Comparison of ENCODE assay signal across 27 mouse cellular contexts in the genomic region with DNA sequence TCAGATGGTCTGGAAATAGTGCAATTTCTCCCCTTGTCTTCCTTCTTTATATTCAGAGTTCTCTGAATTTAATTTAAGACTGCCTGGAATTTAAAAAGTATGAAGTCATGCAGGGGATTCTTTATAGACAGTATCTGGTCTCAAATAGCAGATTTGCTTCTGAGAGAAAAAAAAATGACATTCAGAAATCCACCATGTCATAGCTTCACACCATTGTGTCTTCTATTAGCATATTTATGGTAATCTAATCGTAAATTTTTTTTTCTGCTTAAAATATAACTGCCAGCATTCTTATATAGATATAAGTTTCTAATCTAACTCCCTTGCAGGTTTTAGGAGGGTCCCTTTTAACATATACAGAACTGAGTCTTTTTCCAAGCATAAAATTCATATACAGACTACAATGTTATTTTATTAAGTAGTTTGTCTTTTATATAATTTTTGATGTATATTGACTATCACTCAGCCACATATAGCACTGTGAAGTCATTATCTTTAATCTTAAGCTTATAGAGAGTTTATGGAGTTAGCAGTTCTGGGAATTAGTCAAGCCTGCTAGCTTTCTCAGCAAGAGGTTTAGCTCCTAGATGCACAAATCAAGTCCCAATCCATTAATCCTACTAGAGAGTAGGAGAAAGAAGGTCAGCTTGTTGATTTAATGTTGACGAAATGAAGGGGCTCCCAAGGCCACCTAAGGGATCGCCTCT. TPM values are rescaled to one million over a fixed set of nuclear protein-coding genes. Genes with fewer than 3 reads are reported as not detected.
A peak's percentile ranks its signal among the peaks of the same experiment; 100 is the strongest.
DNase-seq lines count a peak whose midpoint lies in the region; ATAC-seq and TF ChIP-seq lines count a peak whose summit lies in the region.
"Had no signal": no experiment of that assay in that cellular context is flagged by ENCODE, and none has a peak within 500 bp of the region (broad histone marks: within the 10 kb centered on the region; RNA-seq: fewer than 3 reads in every experiment).

No protein-coding gene starts in this region.

- no peaks in the 10 kb centered on the region for H3K27me3 ChIP-seq in neural tube, embryonic 11.5 days (ENCODE audit: control insufficient read depth, insufficient read depth, low read length)
- H3K27me3 ChIP-seq in midbrain, postnatal 0 days (ENCODE audit: insufficient read depth, low read length) = no peaks in the 10 kb centered on the region
- H3K27me3 ChIP-seq: megakaryocyte, embryonic 14.5 days had no signal

- no peak overlapping the region for H3K4me3 ChIP-seq in neural tube, embryonic 11.5 days (ENCODE audit: low read depth, low read length)
- no peak overlapping the region for H3K4me3 ChIP-seq in midbrain, postnatal 0 days (ENCODE audit: low read depth, low read length)
- H3K4me3 ChIP-seq: embryonic facial prominence, embryonic 10.5 days; megakaryocyte, embryonic 14.5 days; myocyte had no signal

- no peak overlapping the region for H3K4me2 ChIP-seq in neural tube, embryonic 11.5 days (ENCODE audit: low read depth)
- 0 out of 2 replicates have a peak overlapping the region, but pooled peaks have one; percentile 3 for H3K4me2 ChIP-seq in midbrain, postnatal 0 days (ENCODE audit: low read depth, low read length, poor library complexity, severe bottlenecking)
- H3K4me2 ChIP-seq: liver, embryonic 11.5 days had no signal

- no peak overlapping the region for H3K9ac ChIP-seq in neural tube, embryonic 11.5 days (ENCODE audit: low read length)
- H3K9ac ChIP-seq in midbrain, postnatal 0 days (replicated peaks; ENCODE audit: low read length, poor library complexity, severe bottlenecking) = no peak overlapping the region

- peak; percentile 54; the same call in 1 of the 2 replicates for ATAC-seq in neural tube, embryonic 11.5 days (ENCODE audit: insufficient read depth, low FRiP score, low TSS enrichment)
- no peak for ATAC-seq in midbrain, postnatal 0 days (ENCODE audit: low FRiP score)
- ATAC-seq: activated CD4-positive, CD25-positive, alpha-beta regulatory T cell, adult 4 months had no signal

- WGBS in neural tube, embryonic 11.5 days = 32% methylated on average over 3 of the region's 3 CpGs
- 14% methylated on average over 3 of the region's 3 CpGs for WGBS in midbrain, postnatal 0 days

- H3K4me1 ChIP-seq in neural tube, embryonic 11.5 days (ENCODE audit: control insufficient read depth, insufficient read depth, low read length) = peaks cover 3% of the 10 kb centered on the region
- H3K4me1 ChIP-seq in midbrain, postnatal 0 days (ENCODE audit: insufficient read depth, low read length) = 0 out of 2 replicates have a peak, but pooled peaks cover 3% of the 10 kb centered on the region
- H3K4me1 ChIP-seq: megakaryocyte, embryonic 14.5 days had no signal

- TF ChIP-seq CTCF in midbrain, postnatal 0 days (IDR thresholded peaks at IDR 0.05) = no peak

- H3K27ac ChIP-seq in neural tube, embryonic 11.5 days (ENCODE audit: low read depth, low read length) = 0 out of 2 replicates have a peak overlapping the region, but pooled peaks have one; percentile 24
- no peak overlapping the region for H3K27ac ChIP-seq in midbrain, postnatal 0 days (ENCODE audit: low read depth, low read length)
- H3K27ac ChIP-seq: embryonic facial prominence, embryonic 10.5 days had no signal

- no peaks in the 10 kb centered on the region for H3K36me3 ChIP-seq in neural tube, embryonic 11.5 days (ENCODE audit: control insufficient read depth, insufficient read depth, low read length)
- H3K36me3 ChIP-seq in midbrain, postnatal 0 days (ENCODE audit: insufficient read depth, low read length) = no peaks in the 10 kb centered on the region
- H3K36me3 ChIP-seq: embryonic facial prominence, embryonic 10.5 days had no signal

- DNase-seq in embryo, embryonic 10.5 days (ENCODE audit: low spot score) = peak; percentile 16
- DNase-seq in embryo, embryonic 9.5 days (ENCODE audit: extremely low spot score) = no peak
- no peak for DNase-seq in neural tube, embryonic 11.5 days (ENCODE audit: low spot score)
- DNase-seq in neural tube, embryonic 10.5 days (ENCODE audit: extremely low spot score, low spot score) = no peak
- DNase-seq in midbrain, postnatal 0 days (ENCODE audit: low spot score) = no peak
- no peak for DNase-seq in spleen, postnatal 36 days (ENCODE audit: low spot score in 2 of 2)
- no peak for DNase-seq in heart, adult 9 months (ENCODE audit: low spot score in 2 of 2)
- DNase-seq in lung, postnatal 14 days = no peak
- DNase-seq: adrenal gland, postnatal 25 days; cerebellum, adult 11-12 months; cerebellum, postnatal 36 days; gastrocnemius, postnatal 36 days; kidney, adult 11 months; kidney, postnatal 25 days; lung, adult 18-20 months; spleen, adult 18-20 months; thymus, adult 18-20 months had no signal

- no peaks in the 10 kb centered on the region for H3K9me3 ChIP-seq in neural tube, embryonic 11.5 days (ENCODE audit: control insufficient read depth, low read length)
- no peaks in the 10 kb centered on the region for H3K9me3 ChIP-seq in midbrain, postnatal 0 days (ENCODE audit: low read length)
- H3K9me3 ChIP-seq: embryonic facial prominence, embryonic 10.5 days had no signal

RNA-seq across cellular contexts. Expression of a gene that starts 2.1 kb away (rescaled TPM):
- polyA plus RNA-seq in neural tube, embryonic 11.5 days (2014; fragmentation: Nextera tagmentation; extraction: Ambion mirVana) = 0.49 TPM in 1 of 2 replicates, not detected in the other
- 0.85 TPM in 1 of 2 replicates, not detected in the other for total RNA-seq in midbrain, postnatal 0 days (2014; rRNA removed)
- 1.5 and 2.1 TPM in 2 replicates for polyA plus RNA-seq in midbrain, postnatal 0 days (2015; fragmentation: Nextera tagmentation; extraction: Ambion mirVana)
- total RNA-seq: adrenal gland, postnatal 25 days; gastrocnemius, postnatal 36 days; heart, adult 8-10 months had no signal
- polyA plus RNA-seq: activated CD4-positive, CD25-positive, alpha-beta regulatory T cell, adult 4 months; embryonic facial prominence, embryonic 10.5 days; forebrain, embryonic 14.5 days; heart, postnatal 0 days; limb, embryonic 11.5 days; liver, embryonic 11.5 days; myocyte; stomach, embryonic 14.5 days had no signal

RNA-seq across cellular contexts. Expression of a gene that starts 15.7 kb away (rescaled TPM):
- 6.0 and 7.4 TPM in 2 replicates for polyA plus RNA-seq in neural tube, embryonic 11.5 days (2014; fragmentation: Nextera tagmentation; extraction: Ambion mirVana)
- total RNA-seq in midbrain, postnatal 0 days (2014; rRNA removed) = 3.0 and 6.0 TPM in 2 replicates
- 1.5 and 1.8 TPM in 2 replicates for polyA plus RNA-seq in midbrain, postnatal 0 days (2015; fragmentation: Nextera tagmentation; extraction: Ambion mirVana)
- total RNA-seq: heart, adult 8-10 months had no signal
